Mouse (Mus musculus) CD4-positive, CD25-positive, alpha-beta regulatory T cell, adult 9 weeks (primary cell): ENCODE data around the gene Sephs1. TPM values are rescaled to one million over a fixed set of nuclear protein-coding genes. Genes with fewer than 3 reads are reported as not detected.

ENCODE experiments used
- polyA plus RNA-seq: library from polyadenylated mRNA; unstranded; fragments of 100-300 nt; shearing (Covaris generic); gene quantifications from one replicate; pipeline ENCODE4 v1.2.1, GENCODE M21; 2017

Gene Sephs1
- 33.0 TPM for polyA plus RNA-seq

DNA sequence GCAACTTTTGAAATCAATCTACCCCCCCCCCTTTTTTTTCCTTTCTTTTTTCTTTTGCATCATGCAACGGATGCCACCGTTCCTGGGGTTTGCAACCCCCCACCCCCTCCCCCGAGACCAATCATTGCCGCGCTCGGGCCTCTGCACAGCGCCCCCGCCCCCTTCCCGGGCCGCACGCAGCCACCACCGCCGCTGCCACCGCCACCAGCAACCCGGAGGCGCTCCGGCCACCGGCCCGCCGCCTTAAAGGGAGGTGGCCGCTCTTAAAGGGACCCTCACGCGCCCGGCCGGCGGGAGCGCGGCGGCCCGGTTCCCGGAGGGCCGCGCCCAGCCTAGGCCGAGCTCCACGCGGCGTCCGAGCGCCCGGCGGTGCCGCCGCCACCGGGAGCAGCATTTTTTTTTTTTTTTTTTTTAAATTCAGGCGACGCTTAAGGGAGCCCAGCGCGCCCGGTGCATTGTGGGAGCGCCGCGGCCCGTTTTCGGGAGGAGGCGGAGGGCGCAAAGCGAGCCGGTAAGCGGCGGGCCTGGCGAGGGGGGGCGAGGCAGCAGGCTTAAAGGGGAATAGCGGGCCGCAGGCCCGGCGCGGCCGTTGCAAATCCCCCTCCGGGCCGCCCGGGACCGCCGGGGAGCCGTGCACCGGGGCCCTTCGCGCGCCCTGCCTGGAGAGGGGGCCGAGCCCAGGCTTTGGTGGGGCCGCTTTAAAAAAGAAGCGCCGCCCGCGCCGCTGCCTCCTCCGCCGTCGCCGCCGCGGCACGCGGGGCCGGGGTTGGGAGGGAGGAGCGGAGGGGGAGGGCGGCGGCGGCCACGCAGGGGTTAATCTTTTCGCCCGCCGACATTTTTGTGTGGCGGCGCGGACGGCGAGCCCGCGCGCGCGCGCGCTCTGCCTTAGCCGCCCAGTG, at the start of gene Sephs1:
Gene Sephs1, plus strand, starts transcription at position 215 of the 899 bp plus-strand sequence.

DNA sequence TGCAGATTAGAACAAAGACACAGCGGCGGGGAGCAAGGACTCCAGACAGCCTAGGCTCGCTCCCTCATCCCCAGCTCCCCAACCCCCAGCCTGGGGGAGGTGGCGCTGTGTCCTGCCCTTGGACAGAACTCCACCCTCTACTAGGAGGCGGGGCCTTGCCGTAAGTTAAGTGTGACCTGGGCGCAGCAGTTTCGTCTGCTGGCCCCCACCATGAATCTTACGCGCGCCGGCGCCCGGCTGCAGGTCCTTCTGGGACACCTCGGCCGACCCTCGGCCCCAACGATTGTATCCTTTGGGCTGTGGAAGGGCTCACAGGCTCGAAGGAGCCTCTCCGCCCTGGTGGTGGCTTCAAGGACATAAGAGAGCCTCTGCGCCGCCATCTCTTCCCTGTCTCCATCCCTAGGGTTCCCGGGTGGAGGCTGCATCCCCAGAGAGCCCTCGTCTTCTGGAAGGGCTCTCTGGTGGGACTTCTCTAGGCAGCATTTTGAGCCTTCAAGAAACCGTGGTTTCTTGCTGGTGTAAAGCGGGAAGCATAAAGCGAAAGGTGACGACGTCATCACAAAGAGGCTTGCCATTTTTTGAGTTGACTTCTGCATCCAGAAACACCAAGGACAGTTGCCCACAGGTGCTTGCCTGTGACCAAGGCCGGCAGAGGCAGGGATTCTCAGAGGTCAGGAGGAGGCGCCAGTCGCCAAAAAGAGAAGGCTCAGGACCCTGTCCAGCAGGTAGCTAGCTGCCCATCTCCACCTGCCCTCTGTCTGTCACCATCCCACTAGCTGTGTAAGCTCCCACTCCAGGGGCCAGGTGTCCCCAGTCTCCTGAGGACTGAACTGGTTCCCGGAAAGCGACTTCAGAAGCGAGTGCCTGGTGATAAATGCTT, 37.7 kb downstream of the Sephs1 start, which contains the start of gene Phyh:
Gene Phyh, plus strand, starts transcription at position 160 of the 880 bp plus-strand sequence.

Other genes starting within 250 kb of the Sephs1 start
- gene Prpf18, start 229.5 kb upstream of the Sephs1 start, polyA plus RNA-seq = 92.5 TPM
- gene Bend7, start 163.7 kb upstream of the Sephs1 start, polyA plus RNA-seq = not detected
- gene Phyh, start 37.5 kb downstream of the Sephs1 start, polyA plus RNA-seq = 98.2 TPM
- not detected for gene Ucma, start 94.6 kb downstream of the Sephs1 start, polyA plus RNA-seq
- 2.7 TPM for gene Mcm10, start 131.2 kb downstream of the Sephs1 start, polyA plus RNA-seq
- 1.0 TPM for gene Optn, start 182.5 kb downstream of the Sephs1 start, polyA plus RNA-seq